16 mouse cellular contexts compared by ENCODE assay signal in the genomic region with DNA sequence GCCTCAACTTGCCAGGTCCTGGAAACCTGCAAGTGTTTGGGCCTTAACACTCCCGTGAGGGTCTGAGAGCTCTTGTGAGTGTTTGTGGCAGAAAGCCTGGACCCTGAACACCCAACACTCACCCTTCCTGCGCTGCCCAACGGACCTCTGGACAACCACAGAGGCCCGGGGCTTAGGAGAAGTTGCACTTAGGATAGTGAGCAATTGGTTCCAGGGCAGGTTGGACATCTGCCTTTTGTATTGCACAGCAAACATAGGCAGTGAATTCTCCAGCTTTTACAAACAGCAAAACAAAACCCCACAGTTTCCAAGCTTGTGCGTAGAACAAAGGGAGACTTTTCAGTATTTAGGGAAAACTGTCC. TPM values are rescaled to one million over a fixed set of nuclear protein-coding genes. Genes with fewer than 3 reads are reported as not detected.
A peak's percentile ranks its signal among the peaks of the same experiment; 100 is the strongest.
DNase-seq lines count a peak whose midpoint lies in the region; ATAC-seq and TF ChIP-seq lines count a peak whose summit lies in the region.
"Had no signal": no experiment of that assay in that cellular context is flagged by ENCODE, and none has a peak within 500 bp of the region (broad histone marks: within the 10 kb centered on the region; RNA-seq: fewer than 3 reads in every experiment).

No protein-coding gene starts in this region.

- H3K4me3 ChIP-seq in hindbrain, embryonic 10.5 days, result peak overlapping the region; percentile 36
- no peak overlapping the region for H3K4me3 ChIP-seq in hindbrain, embryonic 16.5 days (ENCODE audit: low read length)
- no peak overlapping the region for H3K4me3 ChIP-seq in cortical plate, adult 2 months (ENCODE audit: insufficient read depth, low read length)
- no peak overlapping the region for H3K4me3 ChIP-seq in hindbrain, embryonic 15.5 days
- no peak overlapping the region for H3K4me3 ChIP-seq in neural tube, embryonic 12.5 days
- no peak overlapping the region for H3K4me3 ChIP-seq in liver, embryonic 12.5 days
- H3K4me3 ChIP-seq: lung, embryonic 15.5 days; megakaryocyte, embryonic 14.5 days had no signal

- no peak overlapping the region for H3K9ac ChIP-seq in hindbrain, embryonic 16.5 days (ENCODE audit: low read depth, low read length)
- H3K9ac ChIP-seq in hindbrain, embryonic 15.5 days, result no peak overlapping the region
- H3K9ac ChIP-seq in neural tube, embryonic 12.5 days, result no peak overlapping the region
- no peak overlapping the region for H3K9ac ChIP-seq in liver, embryonic 12.5 days
- H3K9ac ChIP-seq: lung, embryonic 15.5 days had no signal

- peak overlapping the region; percentile 79 for H3K27ac ChIP-seq in hindbrain, embryonic 10.5 days
- H3K27ac ChIP-seq in hindbrain, embryonic 16.5 days (ENCODE audit: low read depth, low read length), result no peak overlapping the region
- H3K27ac ChIP-seq in cortical plate, adult 2 months (ENCODE audit: insufficient read depth, low read length), result peak overlapping the region; percentile 84; the same call in 1 of the 2 replicates
- H3K27ac ChIP-seq in hindbrain, embryonic 15.5 days (replicated peaks), result no peak overlapping the region
- H3K27ac ChIP-seq in neural tube, embryonic 12.5 days, result no peak overlapping the region
- no peak overlapping the region for H3K27ac ChIP-seq in liver, embryonic 12.5 days
- H3K27ac ChIP-seq: lung, embryonic 15.5 days had no signal

- H3K9me3 ChIP-seq in hindbrain, embryonic 10.5 days, result no peaks in the 10 kb centered on the region
- no peaks in the 10 kb centered on the region for H3K9me3 ChIP-seq in hindbrain, embryonic 16.5 days (ENCODE audit: control insufficient read depth, low read length)
- H3K9me3 ChIP-seq in hindbrain, embryonic 15.5 days, result no peaks in the 10 kb centered on the region
- no peaks in the 10 kb centered on the region for H3K9me3 ChIP-seq in neural tube, embryonic 12.5 days
- H3K9me3 ChIP-seq in liver, embryonic 12.5 days (replicated peaks), result no peaks in the 10 kb centered on the region
- H3K9me3 ChIP-seq: lung, embryonic 15.5 days had no signal

- no peak for DNase-seq in hindbrain, embryonic 10.5 days (ENCODE audit: low spot score)
- no peak for DNase-seq in thymus, postnatal 25 days
- DNase-seq in ovary, adult 18-20 months (ENCODE audit: low spot score), result no peak
- DNase-seq: gastrocnemius, postnatal 25 days; heart, postnatal 4 days; kidney, adult 8-10 months; right cerebral cortex, postnatal 14 days had no signal

- no peak for ATAC-seq in hindbrain, embryonic 16.5 days
- ATAC-seq in hindbrain, embryonic 15.5 days (ENCODE audit: low FRiP score, low read depth), result no peak
- no peak for ATAC-seq in neural tube, embryonic 12.5 days (ENCODE audit: low FRiP score, low read depth)
- no peak for ATAC-seq in liver, embryonic 12.5 days

- peaks cover 99% of the 10 kb centered on the region for H3K27me3 ChIP-seq in hindbrain, embryonic 10.5 days (ENCODE audit: insufficient read depth, poor library complexity, severe bottlenecking)
- peaks cover 57% of the 10 kb centered on the region for H3K27me3 ChIP-seq in hindbrain, embryonic 16.5 days (replicated peaks; ENCODE audit: control insufficient read depth, insufficient read depth, low read length)
- peaks cover 72% of the 10 kb centered on the region for H3K27me3 ChIP-seq in hindbrain, embryonic 15.5 days
- H3K27me3 ChIP-seq in neural tube, embryonic 12.5 days (replicated peaks), result peaks cover 90% of the 10 kb centered on the region
- peaks cover 95% of the 10 kb centered on the region for H3K27me3 ChIP-seq in liver, embryonic 12.5 days (replicated peaks)

- H3K4me1 ChIP-seq in hindbrain, embryonic 10.5 days (replicated peaks), result peaks cover 61% of the 10 kb centered on the region
- peaks cover 12% of the 10 kb centered on the region for H3K4me1 ChIP-seq in hindbrain, embryonic 16.5 days (ENCODE audit: control insufficient read depth, insufficient read depth, low read depth, low read length)
- no peaks in the 10 kb centered on the region for H3K4me1 ChIP-seq in cortical plate, adult 2 months (ENCODE audit: control insufficient read depth, insufficient read depth, low read length)
- peaks cover 24% of the 10 kb centered on the region for H3K4me1 ChIP-seq in hindbrain, embryonic 15.5 days (replicated peaks)
- H3K4me1 ChIP-seq in neural tube, embryonic 12.5 days, result peaks cover 26% of the 10 kb centered on the region
- H3K4me1 ChIP-seq in liver, embryonic 12.5 days, result peaks cover 28% of the 10 kb centered on the region

- TF ChIP-seq POLR2A in cortical plate, adult 2 months (IDR thresholded peaks at IDR 0.05; ENCODE audit: extremely low read depth, insufficient read depth, low read length), result no peak

- TF ChIP-seq CTCF in cortical plate, adult 2 months (IDR thresholded peaks at IDR 0.05; ENCODE audit: extremely low read depth, insufficient read depth, low read length), result no peak

- 3% methylated on average over 5 of the region's 5 CpGs for WGBS in hindbrain, embryonic 10.5 days
- WGBS in hindbrain, embryonic 16.5 days, result 8% methylated on average over 5 of the region's 5 CpGs
- WGBS in hindbrain, embryonic 15.5 days, result 5% methylated on average over 5 of the region's 5 CpGs
- 4% methylated on average over 5 of the region's 5 CpGs for WGBS in neural tube, embryonic 12.5 days
- WGBS in liver, embryonic 12.5 days (ENCODE audit: insufficient replicate concordance), result 14% methylated on average over 5 of the region's 5 CpGs

- no peak overlapping the region for H3K4me2 ChIP-seq in hindbrain, embryonic 16.5 days (ENCODE audit: low read length)
- H3K4me2 ChIP-seq in hindbrain, embryonic 15.5 days, result peak overlapping the region; percentile 11; the same call in 1 of the 2 replicates
- H3K4me2 ChIP-seq in neural tube, embryonic 12.5 days (replicated peaks), result peak overlapping the region; percentile 46
- H3K4me2 ChIP-seq in liver, embryonic 12.5 days, result no peak overlapping the region
- H3K4me2 ChIP-seq: heart, embryonic 11.5 days; lung, embryonic 15.5 days had no signal

- no peaks in the 10 kb centered on the region for H3K36me3 ChIP-seq in hindbrain, embryonic 10.5 days
- H3K36me3 ChIP-seq in hindbrain, embryonic 16.5 days (ENCODE audit: control insufficient read depth, insufficient read depth, low read length), result no peaks in the 10 kb centered on the region
- H3K36me3 ChIP-seq in hindbrain, embryonic 15.5 days, result no peaks in the 10 kb centered on the region
- H3K36me3 ChIP-seq in neural tube, embryonic 12.5 days, result no peaks in the 10 kb centered on the region
- no peaks in the 10 kb centered on the region for H3K36me3 ChIP-seq in liver, embryonic 12.5 days
- H3K36me3 ChIP-seq: lung, embryonic 15.5 days had no signal

RNA-seq across cellular contexts. Expression of a gene that starts 12.8 kb away (rescaled TPM):
- 3.2 and 5.0 TPM in 2 replicates for polyA plus RNA-seq in hindbrain, embryonic 10.5 days (2016; fragmentation: Nextera tagmentation; extraction: Ambion mirVana)
- 3.3 and 4.2 TPM in 2 replicates for polyA plus RNA-seq in hindbrain, embryonic 16.5 days (2015; fragmentation: Nextera tagmentation; extraction: Ambion mirVana)
- 6.1 and 8.0 TPM in 2 replicates for polyA plus RNA-seq in cortical plate, adult 2 months (2012; rRNA removed)
- 2.5 TPM in 2 replicates for polyA plus RNA-seq in hindbrain, embryonic 15.5 days (2015; fragmentation: Nextera tagmentation; extraction: Ambion mirVana)
- 3.7 and 4.7 TPM in 2 replicates for polyA plus RNA-seq in neural tube, embryonic 12.5 days (2016; fragmentation: Nextera tagmentation; extraction: Ambion mirVana)
- not detected in 2 replicates for polyA plus RNA-seq in liver, embryonic 12.5 days (2016; fragmentation: Nextera tagmentation; extraction: Ambion mirVana)
- polyA plus RNA-seq: liver, adult 2 months; lung, embryonic 15.5 days had no signal

Comparison
In these comparisons a context has a peak if more than half of its experiments do, and no peak if none do; other contexts are left out.
1. H3K27ac ChIP-seq: peak in hindbrain, embryonic 10.5 days (single experiment) and cortical plate, adult 2 months (single experiment); none in hindbrain, embryonic 16.5 days (single experiment), hindbrain, embryonic 15.5 days (single experiment), neural tube, embryonic 12.5 days (single experiment) and liver, embryonic 12.5 days (single experiment).
2. H3K4me2 ChIP-seq: peak in hindbrain, embryonic 15.5 days (single experiment) and neural tube, embryonic 12.5 days (single experiment); none in hindbrain, embryonic 16.5 days (single experiment) and liver, embryonic 12.5 days (single experiment).